Mouse (Mus musculus) CH12.LX (cell line): Measurements from ENCODE around the gene Cnnm2. TPM values are rescaled to one million over a fixed set of nuclear protein-coding genes. Genes with fewer than 3 reads are reported as not detected.

Experiments
- DNase-seq: peaks from one replicate; pipeline ENCODE4 v3.0.0-alpha.2; 2013; ENCODE audit errors: extremely low read depth
- H3K27ac ChIP-seq: 2 replicates; pipeline ENCODE4 v1.5.1; 2012; ENCODE audit warnings: low read depth, mild to moderate bottlenecking, control low read depth, moderate library complexity; ENCODE audit not compliant: insufficient read depth
- H3K27me3 ChIP-seq: replicated peaks from 2 replicates; pipeline ENCODE3; 2012; ENCODE audit warnings: inconsistent platforms
- H3K36me3 ChIP-seq, 2 experiments: replicated peaks in 1 of 2; 2 replicates each; pipeline versions ENCODE3 to v1.6.1; 2012; ENCODE audit warnings: inconsistent platforms in 1 of 2, low read length in 1 of 2, mild to moderate bottlenecking in 1 of 2, mixed read lengths in 1 of 2, moderate library complexity in 1 of 2; ENCODE audit not compliant: control insufficient read depth in 1 of 2, insufficient read depth in 1 of 2
- H3K4me1 ChIP-seq, 2 experiments: 2 replicates each; pipeline ENCODE4 v1.6.1; 2012; ENCODE audit warnings: inconsistent platforms in 1 of 2, moderate library complexity in 1 of 2; ENCODE audit not compliant: insufficient read depth in 2 of 2, control insufficient read depth in 1 of 2
- H3K4me2 ChIP-seq: 2 replicates; pipeline ENCODE4 v1.6.1; 2012; ENCODE audit warnings: low read depth, mild to moderate bottlenecking, control low read depth; ENCODE audit not compliant: poor library complexity, insufficient read depth, severe bottlenecking
- H3K4me3 ChIP-seq, 3 experiments: fragments of 150-350 bp in 1 of 3; sonication (generic) in 1 of 3; replicated peaks in 1 of 3; 2 replicates each; pipeline versions ENCODE3 to v1.5.1; 2011 to 2012; ENCODE audit warnings: low read depth in 2 of 3, low read length in 2 of 3, mild to moderate bottlenecking in 2 of 3, moderate library complexity in 2 of 3, control low read depth in 1 of 3, improper control_type of control experiment in 1 of 3, inconsistent platforms in 1 of 3, mixed read lengths in 1 of 3; ENCODE audit not compliant: poor library complexity in 1 of 3
- H3K79me2 ChIP-seq: replicated peaks from 2 replicates; pipeline ENCODE4 v1.6.1; 2012; ENCODE audit warnings: mild to moderate bottlenecking, moderate library complexity; ENCODE audit not compliant: control insufficient read depth, poor library complexity, insufficient read depth, severe bottlenecking; ENCODE audit errors: extremely low read depth
- H3K9ac ChIP-seq: 2 replicates; pipeline ENCODE4 v1.6.1; 2012; ENCODE audit warnings: low read depth, mild to moderate bottlenecking, control low read depth, moderate library complexity; ENCODE audit not compliant: insufficient read depth
- H3K9me3 ChIP-seq: replicated peaks from 2 replicates; pipeline ENCODE3; 2012; ENCODE audit warnings: low read length, inconsistent platforms, mixed read lengths
- BHLHE40 ChIP-seq: IDR thresholded peaks from 2 replicates; pipeline ENCODE4 v1.6.1; 2011; ENCODE audit warnings: mild to moderate bottlenecking, low read depth, low read length, improper control_type of control experiment
- CTCF ChIP-seq, 2 experiments: IDR thresholded peaks in 1 of 2; conservative IDR thresholded peaks in 1 of 2; 2 replicates each; pipeline ENCODE4 v1.5.1; 2011 to 2012; ENCODE audit warnings: low read depth in 2 of 2, low read length in 2 of 2, improper control_type of control experiment in 1 of 2, inconsistent platforms in 1 of 2, mild to moderate bottlenecking in 1 of 2, moderate library complexity in 1 of 2
- ELF1 ChIP-seq: IDR thresholded peaks from 2 replicates; pipeline ENCODE4 v1.6.1; 2014; ENCODE audit warnings: low read depth, mild to moderate bottlenecking, inconsistent platforms, low read length, improper control_type of control experiment
- EP300 ChIP-seq: IDR thresholded peaks from 2 replicates; pipeline ENCODE4 v1.6.1; 2011; ENCODE audit warnings: low read length, improper control_type of control experiment
- ETS1 ChIP-seq: conservative IDR thresholded peaks from 2 replicates; pipeline ENCODE4 v1.6.1; 2012; ENCODE audit warnings: low read depth, mild to moderate bottlenecking, inconsistent platforms, low read length, improper control_type of control experiment, moderate library complexity
- GABPA ChIP-seq: IDR thresholded peaks from 2 replicates; pipeline ENCODE4 v1.6.1; 2012; ENCODE audit warnings: low read depth, low read length, improper control_type of control experiment, inconsistent platforms; ENCODE audit not compliant: insufficient replicate concordance
- IRF4 ChIP-seq: IDR thresholded peaks from 2 replicates; pipeline ENCODE4 v1.6.1; 2014; ENCODE audit warnings: low read depth, mild to moderate bottlenecking, inconsistent platforms, low read length, improper control_type of control experiment
- JUN ChIP-seq: IDR thresholded peaks from 2 replicates; pipeline ENCODE4 v1.6.1; 2011; ENCODE audit warnings: low read depth, mild to moderate bottlenecking, low read length, improper control_type of control experiment, moderate library complexity; ENCODE audit not compliant: insufficient read depth
- KAT2A ChIP-seq: IDR thresholded peaks from 2 replicates; pipeline ENCODE4 v1.6.1; 2012; ENCODE audit warnings: low read length, improper control_type of control experiment, inconsistent platforms; ENCODE audit not compliant: insufficient replicate concordance
- MEF2A ChIP-seq: IDR thresholded peaks from 2 replicates; pipeline ENCODE4 v1.6.1; 2014; ENCODE audit warnings: low read depth, mild to moderate bottlenecking, inconsistent platforms, low read length, improper control_type of control experiment, borderline replicate concordance
- MXI1 ChIP-seq: IDR thresholded peaks from 2 replicates; pipeline ENCODE4 v1.6.1; 2011; ENCODE audit warnings: mild to moderate bottlenecking, low read depth, low read length, improper control_type of control experiment
- MYC ChIP-seq: IDR thresholded peaks from 2 replicates; pipeline ENCODE4 v1.6.1; 2011; ENCODE audit warnings: low read depth, mild to moderate bottlenecking, improper control_type of control experiment, low read length
- PAX5 ChIP-seq: IDR thresholded peaks from 2 replicates; pipeline ENCODE4 v1.6.1; 2012; ENCODE audit warnings: low read length, inconsistent platforms, mixed read lengths
- POLR2A ChIP-seq: IDR thresholded peaks from 2 replicates; pipeline ENCODE4 v1.6.1; 2011; ENCODE audit warnings: low read depth, mild to moderate bottlenecking, improper control_type of control experiment, low read length
- UBTF ChIP-seq: IDR thresholded peaks from 2 replicates; pipeline ENCODE4 v1.6.1; 2012; ENCODE audit warnings: low read depth, mild to moderate bottlenecking, inconsistent platforms, low read length, improper control_type of control experiment, moderate library complexity
- ZNF384 ChIP-seq: IDR thresholded peaks from 2 replicates; pipeline ENCODE4 v1.6.1; 2012; ENCODE audit warnings: low read depth, low read length, improper control_type of control experiment, inconsistent platforms
- dilution Hi-C: fragments of 300-500 bp; cut with MboI; formaldehyde crosslinking; loops from 2 replicates; pipeline ENCODE4 v1.14.3; 2020; ENCODE audit warnings: low sequenced_read_pairs; ENCODE audit not compliant: extremely low pct_unique_long_range_greater_than_20kb, extremely low pct_ligation_motif_present
- in situ Hi-C: fragments of 300-500 bp; cut with MboI; formaldehyde crosslinking; loops from 3 replicates; pipeline ENCODE4 v1.14.3; 2019; ENCODE audit warnings: low sequenced_read_pairs, low pct_ligation_motif_present, low pct_unique_long_range_greater_than_20kb, mixed read lengths
- polyA plus RNA-seq: library from polyadenylated mRNA; unstranded; fragments of >175 nt; gene quantifications from 2 replicates; pipeline ENCODE4 v1.2.1, GENCODE M21; 2012; ENCODE audit warnings: low read depth; ENCODE audit not compliant: insufficient read length
- total RNA-seq, 2 experiments: library from RNA; depleted of rRNA; stranded (reverse); fragments of 300-350 nt in 1 of 2; fragments of >200 nt in 1 of 2; gene quantifications; 2 replicates each; pipeline ENCODE4 v1.2.3; 2012 to 2014

Gene Cnnm2
- total and polyA plus RNA-seq, 3 experiments, result 1.8 to 3.7 (median 2.6) TPM

DNA sequence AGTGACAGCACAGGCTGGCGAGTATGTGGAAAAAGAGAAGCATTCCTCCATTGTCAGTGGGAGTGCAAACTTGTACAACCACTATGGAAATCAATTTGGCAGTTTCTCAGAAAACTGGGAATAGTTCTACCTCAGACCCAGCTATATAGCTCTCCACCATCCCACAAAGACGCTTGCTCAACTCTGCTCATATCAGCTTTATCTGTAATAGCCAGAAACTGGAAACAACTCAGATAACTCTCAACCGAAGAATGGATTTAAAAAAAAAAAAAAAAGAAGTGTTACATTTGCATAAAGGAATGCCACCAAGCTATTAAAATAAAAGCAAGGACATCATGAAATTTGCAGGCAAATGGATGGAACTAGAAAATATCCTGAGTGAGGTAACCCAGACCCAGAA, 150.1 kb downstream of the Cnnm2 start:
- no peak overlapping the region for H3K27ac ChIP-seq
- TF ChIP-seq MXI1 (no peak), IRF4 (no peak), ETS1 (no peak), POLR2A (no peak), ELF1 (no peak), UBTF (no peak)
- dilution Hi-C loops, result no loop called here
- H3K9me3 ChIP-seq, result no peaks in the 10 kb centered on the region
- no peak for DNase-seq
- no peaks in the 10 kb centered on the region for H3K27me3 ChIP-seq
- H3K79me2 ChIP-seq, result no peaks in the 10 kb centered on the region; the same call in 1 of the 2 replicates
- in situ Hi-C loops, result no loop called here
- H3K36me3 ChIP-seq, result peaks cover 0 to 34% of the 10 kb centered on the region in 2 experiments
- no peak overlapping the region for H3K9ac ChIP-seq
- no peak overlapping the region for H3K4me3 ChIP-seq
- H3K4me2 ChIP-seq, result no peak overlapping the region
- H3K4me1 ChIP-seq, result no peaks in the 10 kb centered on the region

DNA sequence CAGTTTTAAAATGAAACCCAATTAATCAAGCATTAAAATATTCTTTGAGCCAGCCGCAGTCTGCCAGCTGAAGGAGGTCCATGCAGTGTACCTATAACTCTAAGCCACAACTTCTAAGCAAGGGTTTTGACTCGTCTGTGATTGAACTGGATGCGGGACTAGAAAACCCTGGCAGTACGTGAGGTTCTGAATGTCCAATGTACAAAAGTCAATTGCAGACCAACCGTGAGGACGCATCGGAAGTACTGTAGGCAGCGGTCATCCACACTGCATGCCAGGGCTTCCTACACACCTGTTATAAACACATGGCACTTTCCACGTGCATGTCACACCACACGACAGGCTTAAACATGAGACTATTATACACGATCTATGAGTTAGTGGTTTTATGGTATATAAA, 152.2 kb downstream of the Cnnm2 start:
- no peak overlapping the region for H3K4me2 ChIP-seq
- dilution Hi-C loops, result no loop called here
- no peaks in the 10 kb centered on the region; the same call in 1 of the 2 replicates for H3K79me2 ChIP-seq
- no peak for DNase-seq
- no peak for TF ChIP-seq EP300
- TF ChIP-seq UBTF, result no peak
- no peak for TF ChIP-seq MEF2A
- no peak for TF ChIP-seq PAX5
- TF ChIP-seq JUN, result no peak
- no peak for TF ChIP-seq BHLHE40
- TF ChIP-seq MYC, result no peak
- no peak for TF ChIP-seq KAT2A
- no peak for TF ChIP-seq GABPA
- TF ChIP-seq CTCF (conservative IDR thresholded peaks at IDR 0.05 in 1 of 2, IDR thresholded peaks at IDR 0.05 in 1 of 2; ENCODE audit: low read depth in 2 of 2, low read length in 2 of 2), result no peak
- no peak for TF ChIP-seq ZNF384
- H3K27ac ChIP-seq, result no peak overlapping the region
- H3K9me3 ChIP-seq, result no peaks in the 10 kb centered on the region
- peaks cover 0 to 30% of the 10 kb centered on the region in 2 experiments for H3K36me3 ChIP-seq
- in situ Hi-C loops, result no loop called here
- no peaks in the 10 kb centered on the region for H3K4me1 ChIP-seq
- no peak overlapping the region for H3K4me3 ChIP-seq
- no peak overlapping the region for H3K9ac ChIP-seq
- no peaks in the 10 kb centered on the region for H3K27me3 ChIP-seq
